Mouse (Mus musculus): ENCODE data around the gene Evi5.

DNA sequence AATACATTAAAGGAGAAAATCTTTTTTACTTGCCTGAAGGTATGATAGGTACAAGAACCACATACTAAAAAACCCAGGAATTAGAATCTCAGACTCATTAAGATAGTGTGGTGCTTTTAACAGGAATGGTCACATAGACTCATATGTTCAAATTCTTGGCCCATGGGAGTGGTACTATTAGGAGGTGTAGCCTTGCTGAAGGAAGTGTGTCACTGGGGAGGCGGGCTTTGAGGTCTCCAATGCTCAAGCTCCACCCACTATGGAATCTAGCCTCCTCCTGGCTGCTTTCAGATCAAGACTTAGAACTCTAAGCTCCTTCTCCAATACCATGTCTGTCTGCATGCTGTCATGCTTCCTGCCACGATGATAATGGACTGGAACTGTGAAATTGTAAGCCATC lies 27.1 kb downstream of the Evi5 start:
- TF ChIP-seq CTCF (IDR thresholded peaks at IDR 0.05; ENCODE audit: low read depth, low read length) (no peak), POLR2A (IDR thresholded peaks at IDR 0.05; ENCODE audit: insufficient read depth, low read length) (no peak), EP300 (IDR thresholded peaks at IDR 0.05; ENCODE audit: insufficient read depth, low read depth, low read length) (no peak)
